Mouse (Mus musculus): ENCODE results near the gene Gm21764. TPM values are rescaled to one million over a fixed set of nuclear protein-coding genes. Genes with fewer than 3 reads are reported as not detected.
"Not testable (repeated sequence)": the region's sequence is repeated elsewhere in the genome, so short reads cannot be mapped to it uniquely, and the experiment has no call there.

Gene Gm21764
- not detected in 2 replicates for polyA plus RNA-seq (2014; fragmentation: Nextera tagmentation; extraction: Ambion mirVana)

DNA sequence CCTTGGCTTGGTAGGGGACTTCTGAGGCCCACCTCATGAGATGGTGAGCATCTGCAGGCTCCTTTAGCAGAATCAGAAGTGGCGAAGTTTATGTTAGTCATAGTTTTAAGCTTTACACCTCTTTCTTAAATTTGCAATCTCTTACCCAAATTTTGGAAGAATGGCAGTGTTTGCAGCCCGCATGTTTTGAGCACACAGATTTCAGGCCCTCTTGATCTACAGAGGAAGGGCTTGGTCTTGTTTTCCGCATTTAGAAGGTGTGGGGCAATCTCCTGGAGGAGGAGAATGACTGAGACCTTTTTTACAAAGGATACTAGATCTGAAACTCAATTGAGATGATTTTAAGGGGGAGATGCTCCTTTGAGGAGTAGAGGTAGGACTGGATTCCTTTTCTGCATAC lies at the start of gene Gm21764:
TSS of gene Gm21764 (minus strand) at position 101 of the 400 bp plus-strand sequence.
- not testable (repeated sequence) for H3K4me1 ChIP-seq (replicated peaks; ENCODE audit: control insufficient read depth, insufficient read depth, low read length)
- WGBS: no CpG with 5 or more reads among the region's 3 CpGs

DNA sequence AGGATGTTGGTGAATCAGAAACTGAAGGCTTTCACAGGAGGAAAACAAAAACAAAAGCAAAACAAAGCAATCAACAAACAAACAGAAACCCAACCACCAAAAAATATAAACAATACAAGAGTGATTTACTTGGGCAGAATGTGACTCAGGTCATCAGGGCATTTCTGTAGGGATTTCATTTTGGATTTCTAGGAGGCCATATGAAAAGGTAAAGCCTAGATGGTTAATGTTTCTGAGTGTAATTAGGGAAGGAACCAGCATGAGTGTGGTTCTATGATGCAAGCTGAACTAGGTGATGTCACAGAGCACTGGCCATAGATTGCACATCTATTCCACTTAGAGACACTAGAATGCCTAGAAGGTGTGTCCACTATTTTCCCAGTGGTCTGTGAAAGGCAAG lies 27.2 kb upstream of the Gm21764 start, which contains the start of gene Ssty1:
TSS of gene Ssty1 (plus strand) at position 301 of the 400 bp plus-strand sequence.
- not testable (repeated sequence) for H3K4me1 ChIP-seq (replicated peaks; ENCODE audit: control insufficient read depth, insufficient read depth, low read length); H3K36me3 ChIP-seq (replicated peaks; ENCODE audit: control insufficient read depth, insufficient read depth); H3K4me3 ChIP-seq (replicated peaks; ENCODE audit: low read length); ATAC-seq (ENCODE audit: low FRiP score); H3K9ac ChIP-seq; H3K9me3 ChIP-seq (ENCODE audit: control insufficient read depth, low read length); H3K27me3 ChIP-seq (ENCODE audit: control insufficient read depth, insufficient read depth, low read length); H3K4me2 ChIP-seq (replicated peaks); DNase-seq (ENCODE audit: low spot score); H3K27ac ChIP-seq

More for the DNA sequence above, at the start of gene Gm21764:
- not testable (repeated sequence) for ATAC-seq (ENCODE audit: low FRiP score); H3K9me3 ChIP-seq (ENCODE audit: control insufficient read depth, low read length); H3K9ac ChIP-seq; H3K27ac ChIP-seq; H3K4me3 ChIP-seq (replicated peaks; ENCODE audit: low read length); H3K27me3 ChIP-seq (ENCODE audit: control insufficient read depth, insufficient read depth, low read length); H3K36me3 ChIP-seq (replicated peaks; ENCODE audit: control insufficient read depth, insufficient read depth); DNase-seq (ENCODE audit: low spot score); H3K4me2 ChIP-seq (replicated peaks)

Other genes starting within 250 kb of the Gm21764 start
- not detected in 2 replicates for gene Gm21904, start 215.5 kb downstream of the Gm21764 start, polyA plus RNA-seq (2014; fragmentation: Nextera tagmentation; extraction: Ambion mirVana)
- gene Gm20772, start 187.1 kb downstream of the Gm21764 start, polyA plus RNA-seq (2014; fragmentation: Nextera tagmentation; extraction: Ambion mirVana): not detected in 2 replicates
- gene Gm20831, start 187.1 kb downstream of the Gm21764 start, polyA plus RNA-seq (2014; fragmentation: Nextera tagmentation; extraction: Ambion mirVana): not detected in 2 replicates
- gene Srsy, start 124.5 kb downstream of the Gm21764 start, polyA plus RNA-seq (2014; fragmentation: Nextera tagmentation; extraction: Ambion mirVana): not detected in 2 replicates
- gene Ssty1, start 27.3 kb upstream of the Gm21764 start, polyA plus RNA-seq (2014; fragmentation: Nextera tagmentation; extraction: Ambion mirVana): not detected in 2 replicates